Mouse (Mus musculus) CH12.LX (cell line): Measurements from ENCODE around the gene Olfr433. TPM values are rescaled to one million over a fixed set of nuclear protein-coding genes. Genes with fewer than 3 reads are reported as not detected.
"Not testable (repeated sequence)": the region's sequence is repeated elsewhere in the genome, so short reads cannot be mapped to it uniquely, and the experiment has no call there.

ENCODE experiments used
- DNase-seq: peaks from one replicate; pipeline ENCODE4 v3.0.0-alpha.2; 2013; ENCODE audit errors: extremely low read depth
- H3K27ac ChIP-seq: 2 replicates; pipeline ENCODE4 v1.5.1; 2012; ENCODE audit warnings: low read depth, mild to moderate bottlenecking, control low read depth, moderate library complexity; ENCODE audit not compliant: insufficient read depth
- H3K27me3 ChIP-seq: replicated peaks from 2 replicates; pipeline ENCODE3; 2012; ENCODE audit warnings: inconsistent platforms
- H3K36me3 ChIP-seq, 2 experiments: replicated peaks in 1 of 2; 2 replicates each; pipeline versions ENCODE3 to v1.6.1; 2012; ENCODE audit warnings: inconsistent platforms in 1 of 2, low read length in 1 of 2, mild to moderate bottlenecking in 1 of 2, mixed read lengths in 1 of 2, moderate library complexity in 1 of 2; ENCODE audit not compliant: control insufficient read depth in 1 of 2, insufficient read depth in 1 of 2
- H3K4me1 ChIP-seq, 2 experiments: 2 replicates each; pipeline ENCODE4 v1.6.1; 2012; ENCODE audit warnings: inconsistent platforms in 1 of 2, moderate library complexity in 1 of 2; ENCODE audit not compliant: insufficient read depth in 2 of 2, control insufficient read depth in 1 of 2
- H3K4me2 ChIP-seq: 2 replicates; pipeline ENCODE4 v1.6.1; 2012; ENCODE audit warnings: low read depth, mild to moderate bottlenecking, control low read depth; ENCODE audit not compliant: poor library complexity, insufficient read depth, severe bottlenecking
- H3K4me3 ChIP-seq, 3 experiments: fragments of 150-350 bp in 1 of 3; sonication (generic) in 1 of 3; replicated peaks in 1 of 3; 2 replicates each; pipeline versions ENCODE3 to v1.5.1; 2011 to 2012; ENCODE audit warnings: low read depth in 2 of 3, low read length in 2 of 3, mild to moderate bottlenecking in 2 of 3, moderate library complexity in 2 of 3, control low read depth in 1 of 3, improper control_type of control experiment in 1 of 3, inconsistent platforms in 1 of 3, mixed read lengths in 1 of 3; ENCODE audit not compliant: poor library complexity in 1 of 3
- H3K79me2 ChIP-seq: replicated peaks from 2 replicates; pipeline ENCODE4 v1.6.1; 2012; ENCODE audit warnings: mild to moderate bottlenecking, moderate library complexity; ENCODE audit not compliant: control insufficient read depth, poor library complexity, insufficient read depth, severe bottlenecking; ENCODE audit errors: extremely low read depth
- H3K9ac ChIP-seq: 2 replicates; pipeline ENCODE4 v1.6.1; 2012; ENCODE audit warnings: low read depth, mild to moderate bottlenecking, control low read depth, moderate library complexity; ENCODE audit not compliant: insufficient read depth
- H3K9me3 ChIP-seq: replicated peaks from 2 replicates; pipeline ENCODE3; 2012; ENCODE audit warnings: low read length, inconsistent platforms, mixed read lengths
- CHD1 ChIP-seq: IDR thresholded peaks from 2 replicates; pipeline ENCODE4 v1.6.1; 2012; ENCODE audit warnings: low read depth, low read length, improper control_type of control experiment, inconsistent platforms
- E2F4 ChIP-seq: IDR thresholded peaks from 2 replicates; pipeline ENCODE4 v1.6.1; 2011; ENCODE audit warnings: low read depth, low read length, improper control_type of control experiment; ENCODE audit not compliant: insufficient replicate concordance
- ELF1 ChIP-seq: IDR thresholded peaks from 2 replicates; pipeline ENCODE4 v1.6.1; 2014; ENCODE audit warnings: low read depth, mild to moderate bottlenecking, inconsistent platforms, low read length, improper control_type of control experiment
- EP300 ChIP-seq: IDR thresholded peaks from 2 replicates; pipeline ENCODE4 v1.6.1; 2011; ENCODE audit warnings: low read length, improper control_type of control experiment
- ETS1 ChIP-seq: conservative IDR thresholded peaks from 2 replicates; pipeline ENCODE4 v1.6.1; 2012; ENCODE audit warnings: low read depth, mild to moderate bottlenecking, inconsistent platforms, low read length, improper control_type of control experiment, moderate library complexity
- GABPA ChIP-seq: IDR thresholded peaks from 2 replicates; pipeline ENCODE4 v1.6.1; 2012; ENCODE audit warnings: low read depth, low read length, improper control_type of control experiment, inconsistent platforms; ENCODE audit not compliant: insufficient replicate concordance
- HCFC1 ChIP-seq: IDR thresholded peaks from 2 replicates; pipeline ENCODE4 v1.6.1; 2012; ENCODE audit warnings: low read depth, mild to moderate bottlenecking, inconsistent platforms, low read length, improper control_type of control experiment
- IRF4 ChIP-seq: IDR thresholded peaks from 2 replicates; pipeline ENCODE4 v1.6.1; 2014; ENCODE audit warnings: low read depth, mild to moderate bottlenecking, inconsistent platforms, low read length, improper control_type of control experiment
- JUN ChIP-seq: IDR thresholded peaks from 2 replicates; pipeline ENCODE4 v1.6.1; 2011; ENCODE audit warnings: low read depth, mild to moderate bottlenecking, low read length, improper control_type of control experiment, moderate library complexity; ENCODE audit not compliant: insufficient read depth
- JUND ChIP-seq: conservative IDR thresholded peaks from 2 replicates; pipeline ENCODE4 v1.6.1; 2011; ENCODE audit warnings: low read depth, low read length, improper control_type of control experiment
- KAT2A ChIP-seq: IDR thresholded peaks from 2 replicates; pipeline ENCODE4 v1.6.1; 2012; ENCODE audit warnings: low read length, improper control_type of control experiment, inconsistent platforms; ENCODE audit not compliant: insufficient replicate concordance
- MAX ChIP-seq: IDR thresholded peaks from 2 replicates; pipeline ENCODE4 v1.6.1; 2011; ENCODE audit warnings: low read length, improper control_type of control experiment
- MYC ChIP-seq: IDR thresholded peaks from 2 replicates; pipeline ENCODE4 v1.6.1; 2011; ENCODE audit warnings: low read depth, mild to moderate bottlenecking, improper control_type of control experiment, low read length
- NELFE ChIP-seq: IDR thresholded peaks from 2 replicates; pipeline ENCODE4 v1.6.1; 2011; ENCODE audit warnings: low read depth, low read length, improper control_type of control experiment
- PAX5 ChIP-seq: IDR thresholded peaks from 2 replicates; pipeline ENCODE4 v1.6.1; 2012; ENCODE audit warnings: low read length, inconsistent platforms, mixed read lengths
- POLR2A ChIP-seq: IDR thresholded peaks from 2 replicates; pipeline ENCODE4 v1.6.1; 2011; ENCODE audit warnings: low read depth, mild to moderate bottlenecking, improper control_type of control experiment, low read length
- RAD21 ChIP-seq: IDR thresholded peaks from 2 replicates; pipeline ENCODE4 v1.6.1; 2011; ENCODE audit warnings: low read depth, mild to moderate bottlenecking, low read length, improper control_type of control experiment, moderate library complexity
- RCOR1 ChIP-seq: conservative IDR thresholded peaks from 2 replicates; pipeline ENCODE4 v1.6.1; 2012; ENCODE audit warnings: low read depth, mild to moderate bottlenecking, inconsistent platforms, low read length, improper control_type of control experiment
- SIN3A ChIP-seq: IDR thresholded peaks from 2 replicates; pipeline ENCODE4 v1.6.1; 2012; ENCODE audit warnings: low read length, improper control_type of control experiment, inconsistent platforms
- SMC3 ChIP-seq: IDR thresholded peaks from 2 replicates; pipeline ENCODE4 v1.6.1; 2011; ENCODE audit warnings: low read depth, low read length, improper control_type of control experiment
- USF1 ChIP-seq: IDR thresholded peaks from 2 replicates; pipeline ENCODE4 v1.6.1; 2014; ENCODE audit warnings: low read depth, mild to moderate bottlenecking, inconsistent platforms, low read length, improper control_type of control experiment
- USF2 ChIP-seq: conservative IDR thresholded peaks from 2 replicates; pipeline ENCODE4 v1.6.1; 2011; ENCODE audit warnings: low read depth, low read length, improper control_type of control experiment
- ZC3H11A ChIP-seq: IDR thresholded peaks from 2 replicates; pipeline ENCODE4 v1.6.1; 2012; ENCODE audit warnings: low read depth, mild to moderate bottlenecking, inconsistent platforms, low read length, improper control_type of control experiment
- ZMIZ1 ChIP-seq: IDR thresholded peaks from 2 replicates; pipeline ENCODE4 v1.6.1; 2012; ENCODE audit warnings: low read depth, mild to moderate bottlenecking, inconsistent platforms, low read length, improper control_type of control experiment
- ZNF384 ChIP-seq: IDR thresholded peaks from 2 replicates; pipeline ENCODE4 v1.6.1; 2012; ENCODE audit warnings: low read depth, low read length, improper control_type of control experiment, inconsistent platforms
- dilution Hi-C: fragments of 300-500 bp; cut with MboI; formaldehyde crosslinking; loops from 2 replicates; pipeline ENCODE4 v1.14.3; 2020; ENCODE audit warnings: low sequenced_read_pairs; ENCODE audit not compliant: extremely low pct_unique_long_range_greater_than_20kb, extremely low pct_ligation_motif_present
- in situ Hi-C: fragments of 300-500 bp; cut with MboI; formaldehyde crosslinking; loops from 3 replicates; pipeline ENCODE4 v1.14.3; 2019; ENCODE audit warnings: low sequenced_read_pairs, low pct_ligation_motif_present, low pct_unique_long_range_greater_than_20kb, mixed read lengths
- polyA plus RNA-seq: library from polyadenylated mRNA; unstranded; fragments of >175 nt; gene quantifications from 2 replicates; pipeline ENCODE4 v1.2.1, GENCODE M21; 2012; ENCODE audit warnings: low read depth; ENCODE audit not compliant: insufficient read length
- total RNA-seq, 2 experiments: library from RNA; depleted of rRNA; stranded (reverse); fragments of 300-350 nt in 1 of 2; fragments of >200 nt in 1 of 2; gene quantifications; 2 replicates each; pipeline ENCODE4 v1.2.3; 2012 to 2014

Olfr433 gene
- total and polyA plus RNA-seq, 3 experiments: 0.43 to 0.54 (median 0.51) TPM

DNA sequence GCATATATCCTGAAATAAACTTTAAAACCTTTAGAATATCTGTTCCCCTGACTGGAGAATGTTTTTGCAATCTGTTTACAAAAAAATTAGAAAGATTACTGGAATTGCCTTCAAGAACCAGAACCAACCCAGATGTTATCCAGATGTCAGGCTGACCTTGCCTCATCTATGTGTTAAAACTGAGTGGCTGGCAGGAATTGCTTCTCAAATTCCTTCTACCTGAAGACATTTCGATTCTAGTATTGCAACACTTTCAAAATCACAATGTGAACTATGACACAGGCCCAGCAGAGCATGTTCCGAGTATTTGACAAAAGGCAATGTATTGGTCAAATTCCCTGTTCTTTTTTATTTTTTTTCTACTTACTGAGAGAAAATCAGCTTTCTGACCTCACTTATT is 3.9 kb downstream of the Olfr433 start:
- no peak overlapping the region for H3K9ac ChIP-seq
- H3K27ac ChIP-seq: no peak overlapping the region
- in situ Hi-C loops (no loop called here), dilution Hi-C loops (no loop called here)
- no peak overlapping the region for H3K4me3 ChIP-seq
- no peak overlapping the region for H3K4me2 ChIP-seq
- peaks cover 0 to 3% of the 10 kb centered on the region in 2 experiments for H3K36me3 ChIP-seq
- H3K4me1 ChIP-seq: peaks cover 3 to 28% of the 10 kb centered on the region in 2 experiments; a peak in 3 of 4 replicates
- no peak for DNase-seq
- no peaks in the 10 kb centered on the region for H3K79me2 ChIP-seq
- H3K27me3 ChIP-seq: no peaks in the 10 kb centered on the region
- H3K9me3 ChIP-seq: peaks cover 3% of the 10 kb centered on the region
- TF ChIP-seq JUND: no peak
- TF ChIP-seq NELFE: no peak
- no peak for TF ChIP-seq HCFC1
- no peak for TF ChIP-seq E2F4
- no peak for TF ChIP-seq MYC
- TF ChIP-seq SIN3A: no peak
- no peak for TF ChIP-seq RAD21
- no peak for TF ChIP-seq IRF4
- no peak for TF ChIP-seq ZMIZ1
- TF ChIP-seq ETS1: no peak
- TF ChIP-seq USF2: no peak
- no peak for TF ChIP-seq KAT2A
- TF ChIP-seq CHD1: no peak

DNA sequence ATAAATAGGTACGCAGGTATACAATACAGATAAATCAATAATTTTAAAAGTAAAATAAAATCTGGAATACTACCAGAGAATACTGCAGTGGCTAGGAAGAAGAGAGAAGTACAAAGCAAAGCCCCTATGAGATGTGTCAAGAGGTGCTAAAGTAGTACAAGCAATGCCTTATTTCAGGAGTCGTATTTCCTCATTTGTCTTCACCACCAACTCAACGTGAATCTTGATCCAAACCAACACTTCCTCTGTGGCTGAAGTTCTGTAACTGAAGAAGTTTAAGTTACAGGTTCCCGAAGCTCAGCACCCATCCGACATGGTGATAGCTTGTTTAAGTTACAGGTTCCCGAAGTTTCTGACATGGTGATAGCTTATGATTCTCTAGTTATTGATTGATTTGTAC is 7.7 kb downstream of the Olfr433 start:
- H3K4me3 ChIP-seq, H3K4me2 ChIP-seq, in situ Hi-C loops, H3K36me3 ChIP-seq, H3K9ac ChIP-seq, H3K27ac ChIP-seq, H3K9me3 ChIP-seq, DNase-seq, H3K27me3 ChIP-seq, H3K79me2 ChIP-seq, dilution Hi-C loops: not testable (repeated sequence)
- H3K4me1 ChIP-seq: peaks cover 7 to 11% of the 10 kb centered on the region in 2 experiments; a peak in 3 of 4 replicates

DNA sequence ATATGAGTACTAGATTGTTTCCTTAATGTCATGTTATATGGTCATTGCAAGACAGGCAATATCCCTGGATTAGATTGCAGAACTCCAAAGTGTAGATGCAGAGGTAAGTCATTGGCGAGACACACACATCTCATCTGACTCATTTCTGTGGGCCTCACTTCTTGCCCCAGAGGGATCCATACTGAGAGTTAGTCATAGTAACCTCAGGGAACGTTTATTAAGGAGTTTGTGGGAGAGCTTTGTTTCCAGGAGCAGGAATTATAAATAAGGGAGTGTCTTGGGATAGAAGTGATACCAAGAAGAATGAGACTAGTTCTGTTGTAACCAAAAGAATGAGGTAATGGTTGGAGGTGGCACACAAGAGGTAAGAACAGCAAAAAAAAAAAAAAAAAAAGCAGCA is 8.4 kb downstream of the Olfr433 start, which contains the start of gene Olfr432:
Olfr432 (plus strand) TSS at position 313 of the 400 bp plus-strand sequence.
- Histone ChIP-seq H3K36me3 (no peaks in the 10 kb centered on the region), H3K79me2 (no peaks in the 10 kb centered on the region), H3K27me3 (no peaks in the 10 kb centered on the region), H3K4me3 (no peak within 1 kb of the TSS), H3K9me3 (peaks cover 3% of the 10 kb centered on the region), H3K27ac (no peak within 1 kb of the TSS), H3K4me2 (no peak within 1 kb of the TSS), H3K9ac (no peak within 1 kb of the TSS), H3K4me1 (peaks cover 6 to 7% of the 10 kb centered on the region in 2 experiments; a peak in 2 of 4 replicates)
- in situ Hi-C loops (no loop called here), dilution Hi-C loops (no loop called here)
- TF ChIP-seq MAX (no peak), ELF1 (no peak), HCFC1 (no peak), ZNF384 (no peak), USF1 (no peak), ZMIZ1 (no peak), E2F4 (no peak), EP300 (no peak), PAX5 (no peak), POLR2A (no peak), JUN (no peak), GABPA (no peak), RCOR1 (no peak), SIN3A (no peak), SMC3 (no peak), ZC3H11A (no peak), MYC (no peak)
- DNase-seq: no peak
